Mouse (Mus musculus): ENCODE data around the gene Tmeff1.

- TF ChIP-seq POLR2A (IDR thresholded peaks at IDR 0.05; ENCODE audit: control insufficient read depth, low read depth, low read length) (no peak), CTCF (IDR thresholded peaks at IDR 0.05; ENCODE audit: control insufficient read depth, insufficient read depth, insufficient replicate concordance, low read depth, low read length) (peak; percentile 12; the same call in 1 of the 2 replicates)
These were observed 95.8 kb downstream of the Tmeff1 start for GRCm38 (mm10) chr4:48680648-48681343.
